Mouse (Mus musculus) megakaryocyte progenitor cell, adult 5-6 weeks (primary cell): Measurements from ENCODE around the gene Tsnax. TPM values are rescaled to one million over a fixed set of nuclear protein-coding genes. Genes with fewer than 3 reads are reported as not detected.

Experiments
- ATAC-seq: replicated peaks from 2 replicates; pipeline ENCODE4 v1.8.0; 2016; ENCODE audit warnings: mild to moderate bottlenecking, moderate TSS enrichment, inconsistent platforms; ENCODE audit not compliant: poor library complexity
- total RNA-seq, 2 experiments: library from RNA; stranded (forward) in 1 of 2; stranded (reverse) in 1 of 2; fragments of 157-497, 149-512 nt in 1 of 2; fragments of 200-1000 nt in 1 of 2; gene quantifications; 2 replicates each; pipeline versions ENCODE4 v1.2.3 to v1.2.4; 2015 to 2017

Tsnax gene
- total RNA-seq (2015) (52.7 and 57.6 TPM in 2 replicates), total RNA-seq (2017) (71.7 and 88.4 TPM in 2 replicates)

DNA sequence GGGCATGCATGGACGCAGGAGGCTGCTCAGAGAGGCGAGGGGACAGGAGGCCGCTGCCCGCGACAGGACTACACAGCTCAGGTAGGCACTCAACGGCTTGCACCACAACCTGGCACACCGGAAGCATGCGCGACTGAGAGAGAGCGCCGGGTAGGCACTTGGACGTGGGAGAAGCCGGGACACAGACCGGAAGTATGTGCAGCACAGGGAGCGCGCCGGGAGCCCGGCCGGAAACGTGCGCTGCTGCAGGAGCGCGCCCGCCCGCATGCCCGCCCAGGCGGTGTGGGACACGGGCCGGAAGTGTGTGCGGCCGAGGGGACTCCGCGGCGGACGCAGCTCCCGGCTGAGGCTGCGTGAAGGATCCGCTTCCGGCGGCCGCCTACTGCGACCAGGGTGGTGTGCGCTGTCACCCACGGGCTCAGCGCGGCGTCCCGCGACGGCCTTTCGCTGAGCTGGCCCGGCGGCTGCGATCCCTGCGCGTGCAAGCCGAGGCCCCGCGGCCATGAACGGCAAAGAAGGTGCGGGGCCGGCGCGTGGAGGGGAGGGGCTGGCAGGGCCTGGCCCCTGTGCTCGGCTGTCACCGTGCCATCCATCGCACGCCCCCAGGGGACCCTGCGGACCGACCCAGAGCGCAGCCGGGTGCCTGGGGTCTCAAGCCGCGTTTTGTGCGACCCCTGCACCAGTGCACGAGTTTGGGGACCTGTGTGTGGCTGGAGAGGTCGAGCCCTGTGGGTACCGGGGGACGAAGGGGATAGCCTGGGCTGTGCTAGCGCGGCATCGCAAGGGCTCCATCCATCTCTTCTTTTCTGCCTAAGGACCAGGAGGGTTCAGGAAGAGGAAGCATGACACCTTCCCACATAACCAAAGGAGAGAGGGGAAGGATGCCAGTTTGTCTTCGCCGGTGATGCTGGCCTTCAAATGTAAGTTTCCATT lies at the start of gene Tsnax:
Gene Tsnax (plus strand): TSS at position 303 of the 933 bp plus-strand sequence.
- peak; percentile 99 for ATAC-seq

DNA sequence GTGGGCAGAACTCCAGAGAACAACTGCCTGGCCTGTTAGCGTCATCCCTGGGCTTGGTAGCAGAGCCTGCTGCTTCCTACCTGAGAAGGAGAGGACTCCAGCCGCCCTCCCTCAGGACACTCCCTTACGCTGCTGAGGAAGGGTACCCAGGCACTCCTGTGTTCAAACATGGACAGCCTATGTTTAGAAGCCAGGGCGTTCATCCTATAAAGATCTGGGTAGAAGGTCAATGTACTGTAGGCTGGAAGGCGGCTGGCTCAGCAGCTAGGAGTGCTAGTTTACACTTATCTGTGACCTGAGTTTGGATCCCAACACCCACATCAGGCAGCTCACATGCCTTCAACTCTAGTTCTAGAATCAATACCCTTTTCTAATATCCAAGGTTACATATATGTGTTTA lies 49.6 kb upstream of the Tsnax start:
- no peak for ATAC-seq

DNA sequence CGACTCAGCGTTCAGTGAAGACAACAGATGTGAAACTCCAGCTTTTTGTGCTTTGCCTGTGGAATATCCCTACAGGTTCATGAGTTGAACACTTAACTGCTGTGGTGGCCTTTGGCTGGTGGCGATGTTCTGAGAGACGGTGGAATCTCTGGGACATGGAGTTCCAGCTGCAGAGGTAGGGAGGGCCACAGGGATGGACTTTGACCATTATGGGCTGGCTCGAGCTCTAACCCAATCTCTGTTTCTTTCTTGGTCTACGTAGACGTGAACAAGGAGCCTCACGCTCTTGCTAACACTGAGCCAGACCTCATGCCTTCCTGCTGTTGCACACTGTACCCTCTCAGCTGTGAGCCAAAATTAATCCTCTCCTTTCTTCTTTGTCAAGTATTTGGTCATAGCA lies 47.8 kb upstream of the Tsnax start:
- ATAC-seq: no peak

DNA sequence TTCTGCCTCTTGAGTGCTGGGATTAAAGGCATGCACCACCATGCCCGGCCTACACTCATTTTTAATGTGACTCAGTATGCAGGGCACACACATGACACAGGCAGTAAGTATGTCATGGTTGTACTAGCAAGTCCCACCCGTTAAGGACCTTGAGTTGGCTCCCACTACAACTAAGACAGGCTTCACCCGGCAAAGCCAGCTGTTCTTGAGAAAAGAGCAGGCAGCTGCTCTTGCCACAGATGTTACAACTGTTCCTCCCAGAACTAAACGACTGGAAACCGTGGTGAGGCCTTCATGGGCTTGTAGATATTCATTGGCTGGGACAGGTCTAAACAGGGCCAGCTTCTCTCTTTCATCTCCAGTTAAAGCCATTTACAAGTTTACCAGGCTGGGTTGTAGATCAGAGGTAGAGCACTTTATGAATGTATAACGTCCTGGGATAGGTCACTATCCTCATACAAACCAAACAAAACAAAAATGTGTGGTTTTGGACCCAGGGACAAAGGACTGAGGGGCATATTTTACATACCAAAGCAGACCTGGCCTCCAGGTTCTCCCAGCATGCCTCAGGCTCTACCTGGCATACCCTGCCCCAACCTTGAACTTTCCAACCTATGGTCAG lies 42.4 kb upstream of the Tsnax start:
- no peak for ATAC-seq

DNA sequence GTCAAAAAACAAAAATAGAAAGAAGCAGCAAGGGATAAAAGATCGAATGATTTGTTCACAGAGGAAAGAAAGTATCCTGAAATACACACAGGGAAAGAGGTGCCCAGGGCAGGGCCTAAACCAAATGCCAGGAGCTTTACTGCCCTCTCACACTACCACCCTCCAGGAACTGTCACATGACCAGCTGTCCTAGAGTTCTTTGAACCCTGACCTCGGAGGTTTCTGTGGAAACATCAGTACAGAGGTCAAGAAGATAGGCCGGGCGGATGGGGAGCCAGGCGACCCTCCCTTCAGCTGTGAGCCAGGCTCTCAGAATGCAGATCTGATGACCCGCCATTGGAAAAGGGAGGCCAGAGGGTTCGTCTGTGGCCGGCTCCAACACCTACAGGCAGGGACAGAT lies 39.6 kb upstream of the Tsnax start:
- no peak for ATAC-seq

DNA sequence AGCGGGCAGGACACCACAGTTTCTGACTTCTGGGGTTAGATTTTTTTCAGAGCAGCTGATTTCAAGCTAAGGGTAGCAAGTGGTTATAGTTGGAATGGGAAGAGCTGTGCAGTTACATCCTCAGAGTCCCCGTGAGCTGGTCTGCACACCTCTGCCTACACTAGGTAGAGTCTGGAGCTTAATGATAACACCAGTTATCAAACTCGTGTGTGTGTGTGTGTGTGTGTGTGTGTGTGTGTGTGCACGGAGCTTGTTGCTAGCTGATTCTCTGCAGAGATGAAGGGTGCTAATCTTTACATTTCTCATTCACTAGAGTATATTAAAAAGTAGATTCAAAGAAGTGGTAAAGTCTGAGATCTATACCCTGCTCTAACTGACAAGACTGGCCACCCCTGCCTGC lies 38.5 kb upstream of the Tsnax start:
- no peak for ATAC-seq

DNA sequence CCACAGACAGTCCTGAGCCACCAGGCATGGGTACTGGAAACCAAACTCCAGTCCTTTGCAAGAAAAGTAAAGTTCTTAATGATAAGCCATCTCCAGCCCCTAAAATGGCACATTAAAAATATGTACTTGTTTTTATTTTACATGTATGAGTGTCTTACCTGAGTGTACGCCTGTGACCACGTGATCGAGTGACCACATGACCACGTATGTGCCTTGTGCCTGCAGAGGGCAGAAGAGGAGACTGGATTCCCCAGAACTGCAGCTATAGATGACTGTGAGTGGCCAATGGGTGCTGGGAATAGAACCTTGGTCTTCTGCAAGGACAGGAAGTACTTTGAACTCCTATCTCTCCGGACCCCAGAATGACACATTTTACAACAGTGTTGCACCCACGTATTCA lies 36.6 kb upstream of the Tsnax start:
- no peak for ATAC-seq

DNA sequence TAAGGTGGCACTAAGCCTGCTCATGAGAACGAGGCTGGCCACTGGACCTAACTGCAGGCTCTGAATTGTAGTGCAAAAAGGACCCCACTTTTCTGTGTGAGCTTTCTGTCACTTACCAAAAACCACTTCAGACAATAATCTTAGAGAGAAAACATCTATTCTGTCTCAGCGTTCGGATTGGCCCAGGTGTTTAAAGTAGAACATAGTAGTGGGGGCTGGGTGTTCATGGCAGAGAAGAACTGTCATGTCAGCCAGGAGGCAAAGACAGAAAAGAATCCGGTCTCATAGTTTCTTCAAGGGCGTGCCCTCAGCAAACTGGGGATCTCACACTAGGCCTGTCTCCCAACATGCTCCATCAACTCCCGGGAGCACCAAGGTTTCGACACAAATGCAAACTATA lies 34.8 kb upstream of the Tsnax start:
- ATAC-seq: no peak

DNA sequence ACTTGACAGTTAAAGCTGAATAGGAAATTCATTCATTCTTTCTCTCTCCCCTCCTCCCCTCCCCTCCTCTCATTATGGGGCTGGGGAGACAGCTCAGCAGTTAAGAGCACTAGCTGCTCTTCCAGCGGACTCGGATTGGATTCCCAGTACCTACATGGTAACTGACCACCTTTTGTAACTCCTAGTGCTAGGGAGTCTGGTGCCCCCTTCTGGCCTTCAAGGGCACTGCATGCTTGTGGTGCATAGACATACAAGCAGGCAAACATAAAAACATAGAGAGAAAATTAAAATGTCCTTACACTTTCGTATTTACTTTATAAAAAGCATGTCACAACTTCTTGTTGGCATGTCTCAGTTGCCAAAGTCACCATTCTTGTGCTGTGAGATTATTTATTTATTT lies 32.8 kb upstream of the Tsnax start:
- ATAC-seq: no peak

DNA sequence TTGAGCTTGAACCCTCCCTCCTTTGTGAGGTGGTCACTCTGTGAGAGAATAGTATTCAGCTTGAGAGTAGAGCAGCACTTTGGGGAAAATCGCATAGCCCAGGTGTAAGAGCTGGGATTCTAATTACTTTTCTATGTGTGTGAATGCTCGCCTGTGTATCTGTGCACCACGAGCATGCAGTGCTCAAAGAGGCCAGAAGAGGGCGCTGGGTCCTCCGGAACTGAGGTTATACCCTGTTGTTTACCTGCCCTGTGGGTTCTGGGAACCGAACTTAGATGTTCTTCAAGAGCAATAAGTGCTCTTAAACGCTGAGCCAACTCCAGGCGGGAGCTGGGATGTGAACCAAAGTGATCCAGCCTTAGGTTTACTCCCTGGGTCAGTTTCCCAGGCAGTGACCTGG lies 32.0 kb upstream of the Tsnax start:
- ATAC-seq: no peak

DNA sequence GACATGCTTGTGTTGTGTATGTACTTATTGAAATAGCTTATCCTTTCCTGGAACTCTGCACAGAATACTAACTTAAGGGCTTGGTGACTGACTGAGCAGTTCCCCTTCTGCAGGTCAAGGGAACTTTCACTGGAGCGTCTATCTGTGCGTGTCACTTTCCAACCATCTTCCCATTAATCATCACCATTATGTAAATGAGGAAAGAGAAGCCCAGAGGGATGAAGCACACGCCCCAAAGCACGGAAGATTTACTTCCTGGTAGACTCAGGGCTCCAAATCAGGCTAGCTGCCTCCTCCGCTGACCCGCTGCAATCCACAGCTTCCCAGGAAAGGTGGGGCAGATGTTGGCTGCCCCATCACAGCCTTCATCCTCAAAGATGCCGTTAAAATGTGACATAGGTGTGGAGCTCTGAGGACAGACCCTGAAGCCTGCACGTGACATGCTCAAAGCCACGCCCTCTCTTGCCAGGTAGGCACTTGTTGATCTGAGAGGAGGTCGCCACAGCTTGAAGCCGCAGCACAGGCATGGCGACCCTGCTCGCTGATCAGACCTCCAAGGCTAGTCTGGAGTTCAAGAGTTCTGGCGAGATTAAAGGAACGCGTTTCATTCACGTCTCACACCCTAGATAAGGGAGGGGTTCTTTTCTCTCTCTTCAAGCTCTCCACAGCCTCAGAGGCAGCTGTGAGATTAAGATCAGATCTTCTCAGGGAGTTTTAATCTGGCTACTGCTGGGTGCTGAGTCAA lies 21.7 kb upstream of the Tsnax start:
- peak; percentile 6; the same call in 1 of the 2 replicates for ATAC-seq

DNA sequence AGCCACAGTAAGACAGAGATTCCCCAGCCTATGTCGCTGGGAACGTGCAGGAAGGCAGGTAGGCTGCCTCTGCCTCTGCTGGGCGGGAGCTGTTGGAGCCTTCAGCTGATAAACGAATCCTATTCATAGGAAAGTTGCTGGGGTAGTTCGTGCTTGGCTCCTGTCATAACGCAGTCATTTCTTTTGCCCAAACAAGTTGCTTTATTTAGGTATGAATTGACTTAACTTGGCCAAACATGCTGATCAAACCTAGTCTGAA lies 21.2 kb upstream of the Tsnax start:
- ATAC-seq: no peak; the same call in 1 of the 2 replicates

DNA sequence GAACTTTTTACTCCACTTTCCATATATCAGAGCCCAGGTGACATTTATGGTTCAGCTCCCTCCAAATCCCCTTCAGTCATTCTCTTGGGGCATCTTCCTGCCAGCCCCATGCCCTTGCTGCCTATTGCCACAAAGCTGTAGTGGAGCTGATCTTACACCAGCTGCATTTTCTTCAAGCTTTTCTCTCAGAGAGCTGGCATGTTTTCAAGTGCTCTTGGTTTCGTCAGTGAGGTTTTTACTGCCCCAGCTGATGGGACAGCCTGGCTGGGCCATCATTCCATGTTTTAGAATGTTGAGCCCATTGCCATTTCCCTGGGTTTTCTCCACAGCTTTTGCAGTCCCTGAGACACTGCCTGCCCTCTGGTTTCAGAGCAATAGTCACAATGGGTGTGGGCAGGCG lies 17.0 kb upstream of the Tsnax start:
- no peak for ATAC-seq

DNA sequence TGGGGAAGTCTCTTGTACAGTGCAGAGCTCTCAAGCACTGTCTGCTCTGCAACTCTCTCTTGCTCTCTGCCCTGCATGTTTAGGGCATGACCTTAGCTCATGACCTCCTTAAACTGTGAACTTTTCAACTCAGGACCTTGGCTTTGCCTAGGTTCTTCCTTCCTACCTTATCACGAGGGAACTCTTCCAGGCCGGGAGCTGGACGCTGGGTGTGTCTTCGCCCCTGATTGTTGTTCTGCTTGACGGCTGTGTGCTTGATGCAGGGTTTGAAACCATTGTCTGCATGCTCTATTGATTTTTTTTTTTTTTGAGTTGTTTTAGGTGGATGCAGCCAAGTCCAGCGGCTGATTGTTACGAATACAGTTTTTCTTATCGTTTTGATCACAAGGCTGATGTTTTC lies 11.3 kb downstream of the Tsnax start:
- ATAC-seq: no peak

DNA sequence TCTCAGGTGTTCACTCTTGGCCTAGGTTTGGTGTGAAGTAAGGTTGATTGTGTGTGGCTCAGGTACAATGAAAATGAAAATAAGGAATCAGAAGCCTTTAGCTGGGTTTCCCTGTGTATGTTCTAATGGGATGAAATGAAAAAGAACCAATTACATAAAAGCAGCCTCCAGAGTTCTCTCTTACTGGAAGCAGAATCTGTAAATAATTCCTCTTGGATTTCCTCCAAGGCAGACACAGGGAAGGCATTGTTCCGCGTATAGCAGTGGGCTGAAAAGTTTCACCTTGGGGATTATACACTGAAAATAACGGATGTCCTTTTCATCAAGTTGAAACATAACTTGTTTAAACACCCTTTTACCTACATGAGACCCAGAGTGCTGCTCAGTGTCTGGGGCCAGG lies 14.4 kb downstream of the Tsnax start:
- ATAC-seq: no peak

DNA sequence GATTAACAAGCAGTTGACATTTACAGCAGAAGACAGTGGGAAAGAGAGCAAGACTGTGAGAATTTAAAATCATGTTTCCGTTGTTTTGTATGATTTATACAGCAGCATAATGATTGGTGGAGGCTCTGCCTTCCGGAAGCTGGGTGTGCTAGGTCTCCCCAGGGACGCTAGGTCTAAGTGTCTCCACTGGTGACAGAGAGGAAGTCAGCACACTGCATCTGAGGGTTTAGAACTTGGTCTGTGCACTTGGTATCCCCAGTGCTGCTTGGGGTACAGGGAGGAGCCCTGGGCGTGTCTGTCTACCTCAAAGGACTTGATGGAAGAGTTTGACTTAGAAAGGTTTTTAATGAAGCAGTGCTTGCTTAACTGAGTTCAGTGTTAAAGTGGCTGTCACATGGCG lies 16.0 kb downstream of the Tsnax start:
- ATAC-seq: no peak

DNA sequence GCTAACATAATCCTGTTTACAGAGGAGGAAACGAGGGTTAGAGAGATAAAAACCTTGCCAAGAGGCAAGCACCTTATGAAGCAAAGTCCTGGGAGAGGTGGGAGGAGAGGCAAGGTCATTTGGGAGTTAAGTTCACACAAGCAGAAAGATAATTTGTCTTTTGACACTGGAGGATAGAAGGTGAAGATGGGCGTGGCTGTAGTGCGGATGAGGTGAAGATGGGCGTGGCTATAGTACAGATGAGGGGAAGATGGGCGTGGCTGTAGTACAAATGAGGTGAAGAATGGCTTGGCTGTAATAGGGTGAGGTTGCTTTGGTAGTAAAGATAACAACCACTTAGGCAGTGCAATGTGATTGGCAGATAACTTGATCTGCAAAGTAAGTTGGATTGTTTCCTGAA lies 18.5 kb downstream of the Tsnax start:
- ATAC-seq: peak; percentile 93

DNA sequence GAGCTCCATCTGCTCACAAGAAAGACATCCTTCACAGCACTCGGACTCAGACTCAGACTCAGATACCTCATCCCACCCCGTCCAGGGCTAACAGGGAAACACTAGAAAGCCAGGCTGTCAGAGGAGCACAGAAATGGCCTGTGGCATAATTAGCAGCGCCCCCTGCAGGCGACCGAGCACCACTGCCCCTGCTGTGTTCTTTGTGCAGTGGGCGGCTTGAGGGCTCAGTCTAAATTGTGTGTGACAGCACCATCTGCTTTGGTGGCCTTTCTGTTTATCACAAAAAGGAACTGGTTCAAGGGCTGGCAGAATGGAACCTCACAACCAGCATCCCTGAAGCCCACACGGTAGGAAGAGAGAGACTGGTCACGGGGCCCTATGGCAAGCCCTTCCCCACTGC lies 21.9 kb downstream of the Tsnax start:
- peak; percentile 80 for ATAC-seq

DNA sequence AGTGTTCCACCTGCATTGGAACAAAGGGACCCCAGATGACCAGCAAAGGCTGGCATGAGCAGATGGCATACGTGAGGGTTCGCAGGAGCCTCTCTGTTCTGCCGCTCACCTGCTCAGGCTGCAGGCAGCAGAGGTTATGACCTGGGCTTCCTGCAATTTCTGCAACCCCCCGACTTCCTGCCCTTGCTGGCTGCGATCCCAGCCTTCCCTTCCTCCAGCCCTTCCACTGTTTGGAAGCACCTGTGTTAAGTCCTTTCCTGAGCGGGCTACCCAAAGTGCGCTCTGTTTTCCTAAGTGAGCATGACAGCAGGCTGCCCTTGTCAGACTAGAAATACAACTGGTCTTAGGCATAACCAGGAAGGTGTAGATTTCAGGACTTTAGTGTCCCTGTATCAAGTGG lies 24.3 kb downstream of the Tsnax start:
- ATAC-seq: no peak

DNA sequence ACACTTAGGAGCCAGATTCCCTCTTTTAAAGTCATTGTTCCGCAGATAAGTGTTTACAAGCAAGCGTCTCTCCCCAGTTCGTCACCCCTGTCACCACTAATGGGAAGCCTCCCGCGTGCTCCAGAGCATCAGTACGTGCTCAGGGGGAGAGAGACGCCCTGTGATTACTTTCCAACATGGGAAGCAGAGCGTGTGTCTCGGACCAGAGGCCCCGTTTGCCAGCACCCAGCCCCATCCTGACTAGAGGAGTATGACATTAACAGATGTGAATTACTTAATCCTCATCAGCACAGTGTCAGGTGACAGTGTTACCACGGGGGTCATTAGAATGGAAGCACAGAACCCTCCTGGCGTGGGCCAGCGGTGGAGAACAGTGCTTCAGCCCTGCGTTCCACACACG lies 25.9 kb downstream of the Tsnax start:
- no peak for ATAC-seq

DNA sequence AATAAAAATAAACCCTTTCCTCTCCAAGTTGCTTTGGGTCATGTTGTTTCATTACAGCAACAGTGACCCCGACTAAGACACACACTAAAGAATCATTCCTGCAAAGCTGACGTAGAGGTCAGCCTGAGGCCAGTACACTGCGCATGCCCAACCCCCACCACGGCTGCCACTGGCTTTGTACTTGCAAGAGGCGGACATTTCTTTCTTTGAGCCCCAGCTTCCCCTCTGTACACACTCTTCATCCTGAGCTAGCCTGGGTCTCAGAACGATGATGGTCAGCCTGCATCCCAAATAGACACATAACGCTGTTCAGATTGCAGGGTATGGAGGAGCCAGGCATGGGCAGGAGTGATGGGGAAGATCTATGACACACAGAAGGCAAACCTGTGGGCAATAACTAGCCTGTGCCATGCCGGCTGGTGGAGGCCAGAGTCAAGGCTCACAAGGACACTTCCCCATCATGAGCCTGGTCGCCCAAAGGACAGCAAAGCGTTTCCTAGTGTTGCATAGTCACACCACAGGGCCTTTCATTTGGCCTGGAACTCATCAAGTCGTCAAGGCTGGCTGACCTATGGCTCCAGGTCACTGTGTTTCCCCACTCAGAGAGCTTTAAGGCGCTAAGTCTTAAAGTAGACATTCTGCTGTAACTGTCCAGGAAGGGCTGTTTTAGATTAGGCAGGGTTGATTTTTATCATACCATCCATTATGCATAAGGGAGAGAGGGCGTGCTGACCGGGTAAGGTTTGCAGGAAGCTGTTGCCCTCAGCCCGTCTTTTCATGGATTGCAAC lies 28.0 kb downstream of the Tsnax start:
- ATAC-seq: no peak
